17 mouse cellular contexts compared by ENCODE assay signal in genomic region chr4:107648959-107649485, GRCm38 (mm10). TPM values are rescaled to one million over a fixed set of nuclear protein-coding genes. Genes with fewer than 3 reads are reported as not detected.
DNase-seq lines count a peak whose midpoint lies in the region.
"Had no signal": no experiment of that assay in that cellular context is flagged by ENCODE, and none has a peak within 500 bp of the region (broad histone marks: within the 10 kb centered on the region; RNA-seq: fewer than 3 reads in every experiment).

No protein-coding gene starts in this region.

- DNase-seq in adrenal gland, adult 8-10 months, result peak; percentile 20
- DNase-seq in adrenal gland, postnatal 4 days (ENCODE audit: low spot score in 2 of 2), result no peak
- DNase-seq in kidney, postnatal 14 days, result peak; percentile 21
- no peak for DNase-seq in kidney, adult 11 months
- DNase-seq in lung, postnatal 10 days, result peak; percentile 32
- DNase-seq in lung, adult 18-20 months, result no peak
- DNase-seq in cerebellum, adult 9-10 months, result no peak
- DNase-seq: cerebellum, adult 9-11 months; embryo, embryonic 11 days; gastrocnemius, postnatal 14 days; kidney, adult 2 months; layer of hippocampus, adult 9-11 months; liver, embryonic 13.5 days; lung, postnatal 4 days; right cerebral cortex, postnatal 25 days had no signal

RNA-seq across cellular contexts. Expression of gene Dmrtb1, which starts 35.0 kb away (rescaled TPM):
- total RNA-seq in adrenal gland, adult 8-10 months (2022), result not detected
- total RNA-seq in adrenal gland, postnatal 4 days (2021), result not detected
- total RNA-seq: gastrocnemius, postnatal 14 days; hematopoietic stem cell, adult 5-6 weeks; MEL had no signal

Comparison
In these comparisons a context has a peak if more than half of its experiments do, and no peak if none do; other contexts are left out.
1. DNase-seq: peak in adrenal gland, adult 8-10 months (single experiment), kidney, postnatal 14 days (single experiment) and lung, postnatal 10 days (single experiment); none in adrenal gland, postnatal 4 days (0 of 2), kidney, adult 11 months (single experiment), lung, adult 18-20 months (0 of 2) and cerebellum, adult 9-10 months (single experiment).